Mouse (Mus musculus): ENCODE results near the gene Ptar1. TPM values are rescaled to one million over a fixed set of nuclear protein-coding genes. Genes with fewer than 3 reads are reported as not detected.

The Ptar1 gene
- polyA plus RNA-seq, 1 experiment from 2014 or later = 9.6 TPM

- peak overlapping the region; percentile 74 for H3K9ac ChIP-seq
- H3K36me3 ChIP-seq (ENCODE audit: insufficient read depth) = no peaks in the 10 kb centered on the region
- DNase-seq (peak; percentile 98), ATAC-seq (ENCODE audit: insufficient read depth) (peak; percentile 85)
- TF ChIP-seq CTCF (IDR thresholded peaks at IDR 0.05; ENCODE audit: low read depth) = peak; percentile 99
- no peaks in the 10 kb centered on the region for H3K9me3 ChIP-seq (ENCODE audit: low read depth, low read length)
- peak overlapping the region; percentile 85 for H3K4me2 ChIP-seq
- H3K27ac ChIP-seq (ENCODE audit: low read depth) = peak overlapping the region; percentile 77; the same call in 1 of the 2 replicates
- WGBS = 2% methylated on average over 38 of the region's 40 CpGs
- H3K27me3 ChIP-seq (ENCODE audit: insufficient read depth, low read length) = peaks cover 26% of the 10 kb centered on the region
- no peaks in the 10 kb centered on the region for H3K4me1 ChIP-seq (ENCODE audit: insufficient read depth)
- peak overlapping the region; percentile 65 for H3K4me3 ChIP-seq (ENCODE audit: low read depth, low read length)
Observed at GRCm38 (mm10) chr19:23757961-23758553, 70.8 kb downstream of the Ptar1 start.

DNA sequence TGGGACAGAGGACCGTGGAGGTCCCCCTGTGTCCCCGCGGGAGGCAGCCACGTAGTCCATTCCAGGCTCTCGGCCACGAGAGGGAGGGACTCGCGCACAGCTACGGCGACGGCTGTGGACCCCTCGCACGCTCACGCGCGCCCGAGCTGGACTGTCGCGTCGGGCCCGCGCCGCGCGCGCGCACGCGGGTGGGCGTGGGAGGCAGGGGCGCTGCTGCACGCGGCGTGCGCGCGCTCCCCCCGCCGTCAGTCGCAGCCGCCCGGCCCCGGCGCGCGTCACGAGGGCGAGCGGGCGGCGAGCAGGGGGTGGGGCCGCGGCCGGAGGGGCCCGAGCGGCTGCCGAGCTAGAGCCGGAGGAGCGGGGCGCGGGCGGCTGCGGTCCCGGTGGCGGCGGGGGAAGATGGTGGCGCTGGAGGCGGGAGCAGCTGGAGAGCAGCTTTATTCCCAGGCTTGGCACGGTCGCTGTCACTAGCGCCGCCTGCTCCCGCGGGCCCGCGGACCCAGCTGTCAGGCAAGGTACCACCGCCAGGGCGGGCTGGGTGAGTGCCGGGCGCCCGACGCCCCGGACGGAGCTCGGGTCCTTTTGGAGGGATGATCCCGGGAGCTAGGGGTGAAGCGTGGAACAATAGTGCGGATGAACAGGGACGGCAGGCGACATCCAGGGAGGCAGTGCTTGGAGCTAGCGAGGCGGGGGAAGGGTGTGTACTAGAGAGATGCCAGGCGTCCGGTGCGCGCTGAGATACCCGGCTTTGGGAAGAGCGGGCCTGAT is 71.5 kb downstream of the Ptar1 start, which contains the start of gene Apba1:
Gene Apba1, plus strand, starts transcription at position 334 of the 768 bp plus-strand sequence.
- Histone ChIP-seq H3K4me2 (peak within 1 kb of the TSS; percentile 85), H3K9ac (peak within 1 kb of the TSS; percentile 74), H3K4me3 (ENCODE audit: low read depth, low read length) (peak within 1 kb of the TSS; percentile 65), H3K27me3 (ENCODE audit: insufficient read depth, low read length) (peaks cover 26% of the 10 kb centered on the region), H3K4me1 (ENCODE audit: insufficient read depth) (no peaks in the 10 kb centered on the region), H3K36me3 (ENCODE audit: insufficient read depth) (no peaks in the 10 kb centered on the region), H3K27ac (ENCODE audit: low read depth) (peak within 1 kb of the TSS; percentile 77; the same call in 1 of the 2 replicates), H3K9me3 (ENCODE audit: low read depth, low read length) (no peaks in the 10 kb centered on the region)
- peak; percentile 85 for ATAC-seq (ENCODE audit: insufficient read depth)
- no peak; the same call in 1 of the 2 replicates for TF ChIP-seq CTCF (IDR thresholded peaks at IDR 0.05; ENCODE audit: low read depth)
- WGBS = under 1% methylated on average over 98 of the region's 98 CpGs
- DNase-seq = peak; percentile 85

DNA sequence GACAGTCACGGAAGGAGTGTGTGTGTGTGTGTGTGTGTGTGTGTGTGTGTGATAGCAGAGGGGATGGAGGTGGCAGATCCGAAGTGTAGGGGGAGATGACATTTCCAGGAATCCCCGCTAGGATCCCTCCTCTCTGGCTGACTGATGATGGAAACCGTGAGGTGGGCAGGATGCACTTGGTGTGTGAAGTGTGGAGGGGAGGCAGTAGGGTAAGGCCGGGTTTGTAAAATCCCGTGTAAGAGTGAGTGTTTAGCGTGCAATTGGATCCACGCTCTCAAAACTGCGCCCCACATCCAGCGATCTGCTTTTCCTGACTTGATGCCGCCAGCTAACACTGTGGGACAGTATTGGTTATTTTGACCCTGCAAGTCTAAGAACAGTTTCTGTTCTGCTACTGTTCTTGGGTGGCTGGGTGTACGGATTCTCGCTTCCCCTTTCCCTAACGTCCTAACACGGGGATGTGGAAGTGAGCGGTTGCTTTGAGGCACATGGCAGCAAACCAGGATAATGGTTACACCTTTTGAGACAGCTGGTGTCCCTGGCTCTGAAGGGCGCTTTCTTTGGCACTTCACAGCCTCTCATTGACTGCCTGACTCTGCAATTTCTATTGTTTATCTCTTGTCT is 72.2 kb downstream of the Ptar1 start:
- DNase-seq (peak; percentile 21), ATAC-seq (ENCODE audit: insufficient read depth) (no peak)
- Histone ChIP-seq H3K4me3 (ENCODE audit: low read depth, low read length) (peak overlapping the region; percentile 65), H3K36me3 (ENCODE audit: insufficient read depth) (no peaks in the 10 kb centered on the region), H3K4me1 (ENCODE audit: insufficient read depth) (no peaks in the 10 kb centered on the region), H3K9me3 (ENCODE audit: low read depth, low read length) (no peaks in the 10 kb centered on the region), H3K4me2 (peak overlapping the region; percentile 85), H3K27ac (ENCODE audit: low read depth) (no peak overlapping the region), H3K27me3 (ENCODE audit: insufficient read depth, low read length) (peaks cover 26% of the 10 kb centered on the region), H3K9ac (peak overlapping the region; percentile 74)
- 2% methylated on average over 17 of the region's 17 CpGs for WGBS
- no peak for TF ChIP-seq CTCF (IDR thresholded peaks at IDR 0.05; ENCODE audit: low read depth)

GRCm38 (mm10) chr19:23763371-23763770 is 76.1 kb downstream of the Ptar1 start:
- 79% methylated on average over 6 of the region's 6 CpGs for WGBS
- H3K27me3 ChIP-seq (ENCODE audit: insufficient read depth, low read length) = peaks cover 26% of the 10 kb centered on the region
- DNase-seq = no peak
- H3K4me1 ChIP-seq (ENCODE audit: insufficient read depth) = no peaks in the 10 kb centered on the region
- H3K27ac ChIP-seq (ENCODE audit: low read depth) = no peak overlapping the region
- H3K4me2 ChIP-seq = no peak overlapping the region
- no peak overlapping the region for H3K9ac ChIP-seq
- H3K9me3 ChIP-seq (ENCODE audit: low read depth, low read length) = no peaks in the 10 kb centered on the region
- H3K4me3 ChIP-seq (ENCODE audit: low read depth, low read length) = no peak overlapping the region
- TF ChIP-seq CTCF (IDR thresholded peaks at IDR 0.05; ENCODE audit: low read depth) = no peak
- no peak for ATAC-seq (ENCODE audit: insufficient read depth)
- no peaks in the 10 kb centered on the region for H3K36me3 ChIP-seq (ENCODE audit: insufficient read depth)

DNA sequence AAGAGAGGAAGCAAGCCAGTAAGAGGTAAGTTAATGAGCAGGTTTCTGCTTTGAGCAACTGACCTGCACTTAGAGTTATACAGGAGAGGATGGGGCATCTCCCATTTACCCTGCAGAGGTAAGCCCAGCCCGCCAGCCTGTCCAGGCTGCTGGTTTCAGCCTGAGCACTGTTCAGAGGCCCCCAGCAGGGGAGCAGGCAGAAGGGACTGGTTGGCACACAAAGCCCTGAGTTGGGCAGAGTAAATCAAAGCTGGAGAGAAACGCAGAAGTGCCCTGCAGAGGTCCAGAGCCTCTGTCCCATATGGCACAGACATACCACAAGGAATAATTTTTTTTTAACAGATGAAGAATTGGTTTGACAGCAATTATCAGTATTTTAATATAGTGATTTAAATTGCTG is 76.8 kb downstream of the Ptar1 start:
- ATAC-seq (ENCODE audit: insufficient read depth) (no peak), DNase-seq (no peak)
- TF ChIP-seq CTCF (IDR thresholded peaks at IDR 0.05; ENCODE audit: low read depth) = no peak
- Histone ChIP-seq H3K27me3 (ENCODE audit: insufficient read depth, low read length) (peaks cover 24% of the 10 kb centered on the region), H3K4me3 (ENCODE audit: low read depth, low read length) (no peak overlapping the region), H3K9me3 (ENCODE audit: low read depth, low read length) (no peaks in the 10 kb centered on the region), H3K4me2 (no peak overlapping the region), H3K9ac (no peak overlapping the region), H3K27ac (ENCODE audit: low read depth) (no peak overlapping the region), H3K4me1 (ENCODE audit: insufficient read depth) (no peaks in the 10 kb centered on the region), H3K36me3 (ENCODE audit: insufficient read depth) (no peaks in the 10 kb centered on the region)
- 66% methylated on average over 2 of the region's 2 CpGs for WGBS

- Histone ChIP-seq H3K4me2 (no peak overlapping the region), H3K4me1 (ENCODE audit: insufficient read depth) (no peaks in the 10 kb centered on the region), H3K9ac (no peak overlapping the region), H3K36me3 (ENCODE audit: insufficient read depth) (no peaks in the 10 kb centered on the region), H3K27me3 (ENCODE audit: insufficient read depth, low read length) (no peaks in the 10 kb centered on the region), H3K4me3 (ENCODE audit: low read depth, low read length) (no peak overlapping the region), H3K9me3 (ENCODE audit: low read depth, low read length) (no peaks in the 10 kb centered on the region), H3K27ac (ENCODE audit: low read depth) (no peak overlapping the region)
- no peak for ATAC-seq (ENCODE audit: insufficient read depth)
- TF ChIP-seq CTCF (IDR thresholded peaks at IDR 0.05; ENCODE audit: low read depth) = no peak
- DNase-seq = peak; percentile 3
- WGBS = 64% methylated on average over 5 of the region's 5 CpGs
Observed at GRCm38 (mm10) chr19:23768864-23769263, 81.6 kb downstream of the Ptar1 start.
